Mouse (Mus musculus) intestine, embryonic 15.5 days (tissue): Measurements from ENCODE around the gene 4921507P07Rik. TPM values are rescaled to one million over a fixed set of nuclear protein-coding genes. Genes with fewer than 3 reads are reported as not detected.

ENCODE experiments used
- ATAC-seq: fragments of 200-750 bp; cut with Nextera tagmentation; 2 replicates; pipeline ENCODE4 v1.8.0; 2017; ENCODE audit warnings: moderate TSS enrichment, moderate library complexity
- H3K27ac ChIP-seq: fragments of 300-500 bp; sonication (generic); 2 replicates; pipeline ENCODE4 v1.5.1; 2015; ENCODE audit warnings: mild to moderate bottlenecking, inconsistent platforms
- H3K27me3 ChIP-seq: fragments of 300-500 bp; sonication (generic); replicated peaks from 2 replicates; pipeline ENCODE4 v1.6.1; 2015; ENCODE audit warnings: inconsistent platforms
- H3K36me3 ChIP-seq: fragments of 300-500 bp; sonication (generic); 2 replicates; pipeline ENCODE4 v1.6.1; 2015; ENCODE audit warnings: inconsistent platforms
- H3K4me1 ChIP-seq: fragments of 300-500 bp; sonication (generic); replicated peaks from 2 replicates; pipeline ENCODE4 v1.6.1; 2015; ENCODE audit warnings: inconsistent platforms
- H3K4me2 ChIP-seq: fragments of 300-500 bp; sonication (generic); replicated peaks from 2 replicates; pipeline ENCODE4 v1.6.1; 2015; ENCODE audit warnings: mild to moderate bottlenecking, inconsistent platforms
- H3K4me3 ChIP-seq: fragments of 300-500 bp; sonication (generic); replicated peaks from 2 replicates; pipeline ENCODE4 v1.5.1; 2015; ENCODE audit warnings: inconsistent platforms
- H3K9ac ChIP-seq: fragments of 300-500 bp; sonication (generic); 2 replicates; pipeline ENCODE4 v1.6.1; 2015; ENCODE audit warnings: inconsistent platforms
- H3K9me3 ChIP-seq: fragments of 300-500 bp; sonication (generic); 2 replicates; pipeline ENCODE4 v1.6.1; 2016; ENCODE audit warnings: inconsistent platforms
- WGBS: fragments of 180-500 bp; shearing (Covaris S2); methylation state at CpG from one replicate; pipeline ENCODE4 v1.1.7; 2015; 5-methylcytosine and 5-hydroxymethylcytosine counted together
- polyA plus RNA-seq: library from polyadenylated mRNA; unstranded; fragments of >200 nt; fragmentation: Nextera tagmentation; extraction: Ambion mirVana; gene quantifications from 2 replicates; pipeline ENCODE4 v1.2.1, GENCODE M21; 2015

4921507P07Rik gene
- polyA plus RNA-seq, 1 experiment from 2014 or later, result 0.72 TPM

GRCm38 (mm10) chr6:50526597-50527024, 69.8 kb downstream of the 4921507P07Rik start:
- Histone ChIP-seq H3K4me3 (no peak overlapping the region), H3K4me1 (no peaks in the 10 kb centered on the region; the same call in 1 of the 2 replicates), H3K9me3 (no peaks in the 10 kb centered on the region), H3K36me3 (no peaks in the 10 kb centered on the region), H3K27me3 (no peaks in the 10 kb centered on the region), H3K9ac (no peak overlapping the region), H3K27ac (no peak overlapping the region), H3K4me2 (no peak overlapping the region)
- no peak for ATAC-seq
- 28% methylated on average over 7 of the region's 7 CpGs for WGBS

DNA sequence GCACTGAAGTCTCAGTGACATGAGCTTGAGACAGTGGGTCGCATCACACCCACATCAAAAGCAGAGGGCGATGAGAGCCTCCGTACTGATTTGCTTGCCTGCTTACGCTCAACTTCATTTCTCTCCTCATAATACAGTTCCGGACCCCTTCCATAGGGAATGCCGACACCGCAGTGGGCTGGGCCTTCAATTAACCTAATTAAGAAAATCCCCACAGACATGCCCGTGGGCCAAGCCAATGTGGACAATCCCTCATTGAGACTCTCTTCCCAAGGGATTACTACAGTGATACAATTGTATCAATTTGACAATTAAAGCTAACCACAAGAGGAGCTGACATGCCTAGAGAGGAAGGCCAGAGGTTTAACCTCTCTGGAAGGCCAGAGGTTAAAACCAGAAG, 70.6 kb downstream of the 4921507P07Rik start:
- Histone ChIP-seq H3K9ac (no peak overlapping the region), H3K4me3 (no peak overlapping the region), H3K27ac (no peak overlapping the region), H3K27me3 (no peaks in the 10 kb centered on the region), H3K9me3 (no peaks in the 10 kb centered on the region), H3K4me2 (no peak overlapping the region), H3K4me1 (no peaks in the 10 kb centered on the region; the same call in 1 of the 2 replicates), H3K36me3 (no peaks in the 10 kb centered on the region)
- 89% methylated on average over 8 of the region's 8 CpGs for WGBS
- no peak for ATAC-seq

DNA sequence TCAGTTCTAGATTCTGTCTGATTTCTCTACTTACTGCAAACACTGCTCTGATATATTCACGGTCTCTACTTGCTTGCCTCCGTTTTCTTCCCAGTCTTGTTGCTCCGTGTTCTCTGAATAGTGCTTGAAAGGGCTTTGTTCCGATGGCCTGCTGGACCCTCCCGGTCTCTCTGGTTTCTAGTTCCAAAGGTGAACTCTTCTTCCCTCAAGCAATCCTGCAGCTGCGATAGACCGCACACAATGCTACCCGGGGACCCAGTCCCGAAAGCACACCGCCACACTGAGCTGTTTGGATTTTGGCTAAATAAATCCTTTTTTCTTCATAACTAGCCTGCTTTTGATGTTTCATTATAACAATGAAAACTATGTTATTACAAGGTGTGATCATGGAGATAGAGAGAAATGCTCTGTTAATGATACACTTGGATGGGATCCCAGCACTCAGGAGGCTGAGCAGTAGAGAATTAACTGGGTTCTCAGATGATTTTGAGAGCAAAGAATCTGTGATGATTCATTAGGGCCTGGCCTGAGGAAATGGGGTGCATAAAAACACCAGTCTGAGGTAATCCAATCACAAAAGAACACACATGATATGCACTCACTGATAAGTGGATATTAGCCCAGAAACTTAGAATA, 72.1 kb downstream of the 4921507P07Rik start:
- no peak for ATAC-seq
- H3K4me2 ChIP-seq, result no peak overlapping the region
- no peak overlapping the region for H3K4me3 ChIP-seq
- H3K9ac ChIP-seq, result no peak overlapping the region
- H3K27ac ChIP-seq, result no peak overlapping the region
- H3K27me3 ChIP-seq, result no peaks in the 10 kb centered on the region
- WGBS, result 80% methylated on average over 10 of the region's 10 CpGs
- no peaks in the 10 kb centered on the region for H3K36me3 ChIP-seq
- no peaks in the 10 kb centered on the region for H3K9me3 ChIP-seq
- H3K4me1 ChIP-seq, result no peaks in the 10 kb centered on the region

Other genes with a start within 250 kb of the 4921507P07Rik start
- 7.4 TPM in 2 replicates for gene Osbpl3, start 140.4 kb downstream of the 4921507P07Rik start, polyA plus RNA-seq
- 88.6 and 94.9 TPM in 2 replicates for gene Cycs, start 30.1 kb downstream of the 4921507P07Rik start, polyA plus RNA-seq
- gene Npvf, start 57.8 kb upstream of the 4921507P07Rik start, polyA plus RNA-seq, result not detected in 2 replicates